Mouse (Mus musculus): Measurements from ENCODE around the gene Sgcd.

Sgcd gene

GRCm38 (mm10) chr11:47014278-47014677 is 974.5 kb downstream of the Sgcd start:
- no peak for DNase-seq (ENCODE audit: low read depth)

- DNase-seq (ENCODE audit: low read depth): no peak
Measured at GRCm38 (mm10) chr11:47010166-47010565, 978.6 kb downstream of the Sgcd start.

- DNase-seq (ENCODE audit: low read depth): peak; percentile 22
Measured at GRCm38 (mm10) chr11:47005301-47005875, 983.4 kb downstream of the Sgcd start.

GRCm38 (mm10) chr11:46939311-46939710 is 1049.5 kb downstream of the Sgcd start:
- DNase-seq (ENCODE audit: low read depth): no peak

GRCm38 (mm10) chr11:46924946-46925345 is 1063.8 kb downstream of the Sgcd start:
- no peak for DNase-seq (ENCODE audit: low read depth)

GRCm38 (mm10) chr11:46920244-46920643 is 1068.5 kb downstream of the Sgcd start:
- peak; percentile 4 for DNase-seq (ENCODE audit: low read depth)

GRCm38 (mm10) chr11:46912656-46913237 is 1076.0 kb downstream of the Sgcd start:
- no peak for DNase-seq (ENCODE audit: low read depth)

GRCm38 (mm10) chr11:46904281-46904680 is 1084.5 kb downstream of the Sgcd start:
- no peak for DNase-seq (ENCODE audit: low read depth)

GRCm38 (mm10) chr11:46889093-46889492 is 1099.7 kb downstream of the Sgcd start:
- DNase-seq (ENCODE audit: low read depth): no peak

GRCm38 (mm10) chr11:46882456-46882855 is 1106.3 kb downstream of the Sgcd start:
- DNase-seq (ENCODE audit: low read depth): no peak

- no peak for DNase-seq (ENCODE audit: low read depth)
Measured at GRCm38 (mm10) chr11:46875774-46876173, 1113.0 kb downstream of the Sgcd start.

GRCm38 (mm10) chr11:46868594-46868993 is 1120.2 kb downstream of the Sgcd start:
- DNase-seq (ENCODE audit: low read depth): no peak

- no peak for DNase-seq (ENCODE audit: low read depth)
Measured at GRCm38 (mm10) chr11:46864809-46865208, 1124.0 kb downstream of the Sgcd start.

GRCm38 (mm10) chr11:46848221-46848971 is 1140.4 kb downstream of the Sgcd start:
- no peak for DNase-seq (ENCODE audit: low read depth)

GRCm38 (mm10) chr11:46847827-46848220 is 1140.9 kb downstream of the Sgcd start:
- DNase-seq (ENCODE audit: low read depth): no peak

GRCm38 (mm10) chr11:46846661-46847060 is 1142.1 kb downstream of the Sgcd start:
- no peak for DNase-seq (ENCODE audit: low read depth)

Measured in fibroblast of lung, adult 2 months (primary cell).